In the genomic region with DNA sequence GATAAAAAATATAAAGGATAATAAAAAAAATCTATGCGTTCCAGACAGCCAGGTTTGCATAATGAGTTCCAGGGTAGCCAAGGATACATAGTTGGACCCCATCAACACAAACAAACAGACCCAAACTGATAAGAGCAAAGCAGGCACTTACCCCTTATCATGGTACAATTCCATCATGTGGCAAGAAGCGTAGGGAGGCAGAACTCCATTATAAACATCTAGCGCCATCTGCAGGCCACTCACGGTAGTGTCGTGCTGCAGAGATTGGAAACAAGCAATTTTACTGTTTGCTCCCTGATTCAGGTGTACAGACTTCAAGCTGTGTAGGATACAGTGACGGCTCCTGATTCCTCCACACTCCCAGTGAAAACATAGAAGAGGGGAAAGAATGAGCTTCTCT, we compare ENCODE assay signal across 8 mouse cellular contexts. TPM values are rescaled to one million over a fixed set of nuclear protein-coding genes. Genes with fewer than 3 reads are reported as not detected.
DNase-seq lines count a peak whose midpoint lies in the region; ATAC-seq and TF ChIP-seq lines count a peak whose summit lies in the region.

No protein-coding gene starts in this region.

- no peak overlapping the region for H3K4me3 ChIP-seq in kidney, adult 2 months (ENCODE audit: insufficient read depth, low read depth, low read length)
- no peak overlapping the region for H3K4me3 ChIP-seq in kidney, embryonic 16.5 days (ENCODE audit: low read length)
- H3K4me3 ChIP-seq in bone marrow, adult 2 months (replicated peaks; ENCODE audit: control insufficient read depth, low read depth, low read length), result no peak overlapping the region
- H3K4me3 ChIP-seq in limb, embryonic 14.5 days (replicated peaks; ENCODE audit: low read length), result no peak overlapping the region

- peak; percentile 81 for DNase-seq in kidney, adult 2 months
- DNase-seq in fibroblast of lung, adult 2 months (ENCODE audit: low read depth), result peak; percentile 41
- DNase-seq in kidney, adult 8-10 months, result peak; percentile 62 to 89
- peak; percentile 69 for DNase-seq in limb, embryonic 14.5 days (ENCODE audit: low spot score)
- peak; percentile 74 for DNase-seq in retina, postnatal 1 day
- DNase-seq in thymus, postnatal 4 days, result peak; percentile 84

- TF ChIP-seq CTCF in kidney, adult 2 months (conservative IDR thresholded peaks at IDR 0.05; ENCODE audit: insufficient read depth, insufficient read length, low read depth, low read length), result peak; percentile 98
- TF ChIP-seq CTCF in bone marrow, adult 2 months (IDR thresholded peaks at IDR 0.05; ENCODE audit: control insufficient read depth, insufficient read depth, low read length), result peak; percentile 78

- no peaks in the 10 kb centered on the region; the same call in 1 of the 2 replicates for H3K27me3 ChIP-seq in kidney, adult 2 months (replicated peaks; ENCODE audit: control insufficient read depth, insufficient read depth, low read length)
- H3K27me3 ChIP-seq in kidney, embryonic 16.5 days (ENCODE audit: insufficient read depth, low read length), result no peaks in the 10 kb centered on the region
- no peaks in the 10 kb centered on the region for H3K27me3 ChIP-seq in limb, embryonic 14.5 days (ENCODE audit: control insufficient read depth, insufficient read depth, low read length)

- H3K9ac ChIP-seq in kidney, embryonic 16.5 days (replicated peaks; ENCODE audit: low read length), result no peak overlapping the region
- H3K9ac ChIP-seq in limb, embryonic 14.5 days (ENCODE audit: low read depth, low read length, severe bottlenecking), result no peak overlapping the region

- ATAC-seq in kidney, embryonic 16.5 days (ENCODE audit: low FRiP score, low TSS enrichment), result no peak; the same call in 1 of the 2 replicates
- ATAC-seq in limb, embryonic 14.5 days (ENCODE audit: low FRiP score, low read depth), result no peak

- H3K4me1 ChIP-seq in kidney, adult 2 months (ENCODE audit: control insufficient read depth, insufficient read depth, low read length), result peaks cover 3% of the 10 kb centered on the region; the same call in 1 of the 2 replicates
- H3K4me1 ChIP-seq in kidney, embryonic 16.5 days (ENCODE audit: insufficient read depth, low read length), result no peaks in the 10 kb centered on the region
- H3K4me1 ChIP-seq in bone marrow, adult 2 months (ENCODE audit: control insufficient read depth, insufficient read depth, low read length), result no peaks in the 10 kb centered on the region
- no peaks in the 10 kb centered on the region for H3K4me1 ChIP-seq in limb, embryonic 14.5 days (ENCODE audit: control insufficient read depth, insufficient read depth, low read length)

- 13% methylated on average over 6 of the region's 6 CpGs for WGBS in kidney, adult 2 months
- WGBS in kidney, embryonic 16.5 days, result 12% methylated on average over 6 of the region's 6 CpGs
- WGBS in bone marrow, adult 2 months, result 23% methylated on average over 6 of the region's 6 CpGs
- whole genome bisulfite sequencing in limb, embryonic 14.5 days, result 13% methylated on average over 6 of the region's 6 CpGs

- H3K9me3 ChIP-seq in kidney, embryonic 16.5 days (ENCODE audit: low read length), result no peaks in the 10 kb centered on the region
- no peaks in the 10 kb centered on the region for H3K9me3 ChIP-seq in limb, embryonic 14.5 days (ENCODE audit: control insufficient read depth, low read length)

- no peak overlapping the region for H3K4me2 ChIP-seq in kidney, embryonic 16.5 days (replicated peaks; ENCODE audit: low read depth, low read length)
- no peak overlapping the region for H3K4me2 ChIP-seq in limb, embryonic 14.5 days (replicated peaks; ENCODE audit: low read depth, low read length, severe bottlenecking)

- H3K36me3 ChIP-seq in kidney, adult 2 months (ENCODE audit: control insufficient read depth, insufficient read depth, low read length), result no peaks in the 10 kb centered on the region
- H3K36me3 ChIP-seq in kidney, embryonic 16.5 days (ENCODE audit: insufficient read depth, low read length), result no peaks in the 10 kb centered on the region
- no peaks in the 10 kb centered on the region for H3K36me3 ChIP-seq in limb, embryonic 14.5 days (ENCODE audit: control insufficient read depth, insufficient read depth, low read length)

- no peak overlapping the region for H3K27ac ChIP-seq in kidney, adult 2 months (ENCODE audit: insufficient read depth, low read depth, low read length)
- H3K27ac ChIP-seq in kidney, embryonic 16.5 days (ENCODE audit: low read length), result no peak overlapping the region
- no peak overlapping the region for H3K27ac ChIP-seq in bone marrow, adult 2 months (ENCODE audit: control insufficient read depth, insufficient read depth, low read depth, low read length, poor library complexity)
- no peak overlapping the region for H3K27ac ChIP-seq in limb, embryonic 14.5 days (replicated peaks; ENCODE audit: low read depth, low read length)

- TF ChIP-seq POLR2A in kidney, adult 2 months (IDR thresholded peaks at IDR 0.05; ENCODE audit: low read depth, low read length), result no peak
- TF ChIP-seq POLR2A in bone marrow, adult 2 months (IDR thresholded peaks at IDR 0.05; ENCODE audit: borderline replicate concordance, control insufficient read depth, low read depth, low read length), result no peak
- no peak for TF ChIP-seq POLR2A in limb, embryonic 14.5 days (IDR thresholded peaks at IDR 0.05; ENCODE audit: borderline replicate concordance, extremely low read depth, insufficient read depth, insufficient read length)

RNA-seq across cellular contexts. Expression of gene Acpp, which starts 30.8 kb away (rescaled TPM):
- polyA plus RNA-seq in kidney, adult 2 months (2012; rRNA removed), result 4.6 and 5.4 TPM in 2 replicates
- polyA plus RNA-seq in kidney, embryonic 16.5 days (2015; fragmentation: Nextera tagmentation; extraction: Ambion mirVana), result 1.9 and 2.0 TPM in 2 replicates
- 1.4 and 3.2 TPM in 2 replicates for polyA plus RNA-seq in bone marrow, adult 2 months (2011; ENCODE audit: insufficient read depth, insufficient read length, low replicate concordance, missing spikeins)
- 1.5 and 1.7 TPM in 2 replicates for polyA plus RNA-seq in limb, embryonic 14.5 days (2012; rRNA removed)
- 2.7 and 2.8 TPM in 2 replicates for polyA plus RNA-seq in limb, embryonic 14.5 days (2014; fragmentation: Nextera tagmentation; extraction: Ambion mirVana)

RNA-seq across cellular contexts. Expression of gene Dnajc13, which starts 44.0 kb away (rescaled TPM):
- polyA plus RNA-seq in kidney, adult 2 months (2012; rRNA removed), result 104 and 129 TPM in 2 replicates
- 23.4 and 25.7 TPM in 2 replicates for polyA plus RNA-seq in kidney, embryonic 16.5 days (2015; fragmentation: Nextera tagmentation; extraction: Ambion mirVana)
- polyA plus RNA-seq in bone marrow, adult 2 months (2011; ENCODE audit: insufficient read depth, insufficient read length, low replicate concordance, missing spikeins), result 10.0 and 15.6 TPM in 2 replicates
- 64.3 TPM in 2 replicates for polyA plus RNA-seq in limb, embryonic 14.5 days (2012; rRNA removed)
- polyA plus RNA-seq in limb, embryonic 14.5 days (2014; fragmentation: Nextera tagmentation; extraction: Ambion mirVana), result 30.2 and 34.9 TPM in 2 replicates
